Mouse (Mus musculus) CH12.LX (cell line): ENCODE measurements around the gene Homez. TPM values are rescaled to one million over a fixed set of nuclear protein-coding genes. Genes with fewer than 3 reads are reported as not detected.

Experiments used
- DNase-seq: peaks from one replicate; pipeline ENCODE4 v3.0.0-alpha.2; 2013; ENCODE audit errors: extremely low read depth
- H3K27ac ChIP-seq: 2 replicates; pipeline ENCODE4 v1.5.1; 2012; ENCODE audit warnings: low read depth, mild to moderate bottlenecking, control low read depth, moderate library complexity; ENCODE audit not compliant: insufficient read depth
- H3K27me3 ChIP-seq: replicated peaks from 2 replicates; pipeline ENCODE3; 2012; ENCODE audit warnings: inconsistent platforms
- H3K36me3 ChIP-seq, 2 experiments: replicated peaks in 1 of 2; 2 replicates each; pipeline versions ENCODE3 to v1.6.1; 2012; ENCODE audit warnings: inconsistent platforms in 1 of 2, low read length in 1 of 2, mild to moderate bottlenecking in 1 of 2, mixed read lengths in 1 of 2, moderate library complexity in 1 of 2; ENCODE audit not compliant: control insufficient read depth in 1 of 2, insufficient read depth in 1 of 2
- H3K4me1 ChIP-seq, 2 experiments: 2 replicates each; pipeline ENCODE4 v1.6.1; 2012; ENCODE audit warnings: inconsistent platforms in 1 of 2, moderate library complexity in 1 of 2; ENCODE audit not compliant: insufficient read depth in 2 of 2, control insufficient read depth in 1 of 2
- H3K4me2 ChIP-seq: 2 replicates; pipeline ENCODE4 v1.6.1; 2012; ENCODE audit warnings: low read depth, mild to moderate bottlenecking, control low read depth; ENCODE audit not compliant: poor library complexity, insufficient read depth, severe bottlenecking
- H3K4me3 ChIP-seq, 3 experiments: fragments of 150-350 bp in 1 of 3; sonication (generic) in 1 of 3; replicated peaks in 1 of 3; 2 replicates each; pipeline versions ENCODE3 to v1.5.1; 2011 to 2012; ENCODE audit warnings: low read depth in 2 of 3, low read length in 2 of 3, mild to moderate bottlenecking in 2 of 3, moderate library complexity in 2 of 3, control low read depth in 1 of 3, improper control_type of control experiment in 1 of 3, inconsistent platforms in 1 of 3, mixed read lengths in 1 of 3; ENCODE audit not compliant: poor library complexity in 1 of 3
- H3K79me2 ChIP-seq: replicated peaks from 2 replicates; pipeline ENCODE4 v1.6.1; 2012; ENCODE audit warnings: mild to moderate bottlenecking, moderate library complexity; ENCODE audit not compliant: control insufficient read depth, poor library complexity, insufficient read depth, severe bottlenecking; ENCODE audit errors: extremely low read depth
- H3K9ac ChIP-seq: 2 replicates; pipeline ENCODE4 v1.6.1; 2012; ENCODE audit warnings: low read depth, mild to moderate bottlenecking, control low read depth, moderate library complexity; ENCODE audit not compliant: insufficient read depth
- H3K9me3 ChIP-seq: replicated peaks from 2 replicates; pipeline ENCODE3; 2012; ENCODE audit warnings: low read length, inconsistent platforms, mixed read lengths
- BHLHE40 ChIP-seq: IDR thresholded peaks from 2 replicates; pipeline ENCODE4 v1.6.1; 2011; ENCODE audit warnings: mild to moderate bottlenecking, low read depth, low read length, improper control_type of control experiment
- CHD1 ChIP-seq: IDR thresholded peaks from 2 replicates; pipeline ENCODE4 v1.6.1; 2012; ENCODE audit warnings: low read depth, low read length, improper control_type of control experiment, inconsistent platforms
- CHD2 ChIP-seq: IDR thresholded peaks from 2 replicates; pipeline ENCODE4 v1.6.1; 2011; ENCODE audit warnings: low read length, improper control_type of control experiment
- CTCF ChIP-seq, 2 experiments: IDR thresholded peaks in 1 of 2; conservative IDR thresholded peaks in 1 of 2; 2 replicates each; pipeline ENCODE4 v1.5.1; 2011 to 2012; ENCODE audit warnings: low read depth in 2 of 2, low read length in 2 of 2, improper control_type of control experiment in 1 of 2, inconsistent platforms in 1 of 2, mild to moderate bottlenecking in 1 of 2, moderate library complexity in 1 of 2
- E2F4 ChIP-seq: IDR thresholded peaks from 2 replicates; pipeline ENCODE4 v1.6.1; 2011; ENCODE audit warnings: low read depth, low read length, improper control_type of control experiment; ENCODE audit not compliant: insufficient replicate concordance
- ELF1 ChIP-seq: IDR thresholded peaks from 2 replicates; pipeline ENCODE4 v1.6.1; 2014; ENCODE audit warnings: low read depth, mild to moderate bottlenecking, inconsistent platforms, low read length, improper control_type of control experiment
- EP300 ChIP-seq: IDR thresholded peaks from 2 replicates; pipeline ENCODE4 v1.6.1; 2011; ENCODE audit warnings: low read length, improper control_type of control experiment
- ETS1 ChIP-seq: conservative IDR thresholded peaks from 2 replicates; pipeline ENCODE4 v1.6.1; 2012; ENCODE audit warnings: low read depth, mild to moderate bottlenecking, inconsistent platforms, low read length, improper control_type of control experiment, moderate library complexity
- GABPA ChIP-seq: IDR thresholded peaks from 2 replicates; pipeline ENCODE4 v1.6.1; 2012; ENCODE audit warnings: low read depth, low read length, improper control_type of control experiment, inconsistent platforms; ENCODE audit not compliant: insufficient replicate concordance
- HCFC1 ChIP-seq: IDR thresholded peaks from 2 replicates; pipeline ENCODE4 v1.6.1; 2012; ENCODE audit warnings: low read depth, mild to moderate bottlenecking, inconsistent platforms, low read length, improper control_type of control experiment
- IRF4 ChIP-seq: IDR thresholded peaks from 2 replicates; pipeline ENCODE4 v1.6.1; 2014; ENCODE audit warnings: low read depth, mild to moderate bottlenecking, inconsistent platforms, low read length, improper control_type of control experiment
- JUN ChIP-seq: IDR thresholded peaks from 2 replicates; pipeline ENCODE4 v1.6.1; 2011; ENCODE audit warnings: low read depth, mild to moderate bottlenecking, low read length, improper control_type of control experiment, moderate library complexity; ENCODE audit not compliant: insufficient read depth
- JUND ChIP-seq: conservative IDR thresholded peaks from 2 replicates; pipeline ENCODE4 v1.6.1; 2011; ENCODE audit warnings: low read depth, low read length, improper control_type of control experiment
- KAT2A ChIP-seq: IDR thresholded peaks from 2 replicates; pipeline ENCODE4 v1.6.1; 2012; ENCODE audit warnings: low read length, improper control_type of control experiment, inconsistent platforms; ENCODE audit not compliant: insufficient replicate concordance
- MAFK ChIP-seq: IDR thresholded peaks from 2 replicates; pipeline ENCODE4 v1.6.1; 2011; ENCODE audit warnings: low read length, improper control_type of control experiment; ENCODE audit not compliant: insufficient replicate concordance
- MAX ChIP-seq: IDR thresholded peaks from 2 replicates; pipeline ENCODE4 v1.6.1; 2011; ENCODE audit warnings: low read length, improper control_type of control experiment
- MAZ ChIP-seq: IDR thresholded peaks from 2 replicates; pipeline ENCODE4 v1.6.1; 2012; ENCODE audit warnings: low read depth, mild to moderate bottlenecking, inconsistent platforms, low read length, improper control_type of control experiment, moderate library complexity
- MEF2A ChIP-seq: IDR thresholded peaks from 2 replicates; pipeline ENCODE4 v1.6.1; 2014; ENCODE audit warnings: low read depth, mild to moderate bottlenecking, inconsistent platforms, low read length, improper control_type of control experiment, borderline replicate concordance
- MXI1 ChIP-seq: IDR thresholded peaks from 2 replicates; pipeline ENCODE4 v1.6.1; 2011; ENCODE audit warnings: mild to moderate bottlenecking, low read depth, low read length, improper control_type of control experiment
- MYC ChIP-seq: IDR thresholded peaks from 2 replicates; pipeline ENCODE4 v1.6.1; 2011; ENCODE audit warnings: low read depth, mild to moderate bottlenecking, improper control_type of control experiment, low read length
- NELFE ChIP-seq: IDR thresholded peaks from 2 replicates; pipeline ENCODE4 v1.6.1; 2011; ENCODE audit warnings: low read depth, low read length, improper control_type of control experiment
- NRF1 ChIP-seq: IDR thresholded peaks from 2 replicates; pipeline ENCODE4 v1.6.1; 2014; ENCODE audit warnings: low read depth, mild to moderate bottlenecking, inconsistent platforms, low read length, improper control_type of control experiment, moderate library complexity
- PAX5 ChIP-seq: IDR thresholded peaks from 2 replicates; pipeline ENCODE4 v1.6.1; 2012; ENCODE audit warnings: low read length, inconsistent platforms, mixed read lengths
- POLR2A ChIP-seq: IDR thresholded peaks from 2 replicates; pipeline ENCODE4 v1.6.1; 2011; ENCODE audit warnings: low read depth, mild to moderate bottlenecking, improper control_type of control experiment, low read length
- POLR2AphosphoS2 ChIP-seq: IDR thresholded peaks from 2 replicates; pipeline ENCODE4 v1.6.1; 2011; ENCODE audit warnings: low read depth, low read length, improper control_type of control experiment
- RAD21 ChIP-seq: IDR thresholded peaks from 2 replicates; pipeline ENCODE4 v1.6.1; 2011; ENCODE audit warnings: low read depth, mild to moderate bottlenecking, low read length, improper control_type of control experiment, moderate library complexity
- RCOR1 ChIP-seq: conservative IDR thresholded peaks from 2 replicates; pipeline ENCODE4 v1.6.1; 2012; ENCODE audit warnings: low read depth, mild to moderate bottlenecking, inconsistent platforms, low read length, improper control_type of control experiment
- SIN3A ChIP-seq: IDR thresholded peaks from 2 replicates; pipeline ENCODE4 v1.6.1; 2012; ENCODE audit warnings: low read length, improper control_type of control experiment, inconsistent platforms
- SMC3 ChIP-seq: IDR thresholded peaks from 2 replicates; pipeline ENCODE4 v1.6.1; 2011; ENCODE audit warnings: low read depth, low read length, improper control_type of control experiment
- TBP ChIP-seq: conservative IDR thresholded peaks from 2 replicates; pipeline ENCODE4 v1.6.1; 2011; ENCODE audit warnings: low read depth, low read length, improper control_type of control experiment
- TCF12 ChIP-seq: IDR thresholded peaks from 2 replicates; pipeline ENCODE4 v1.6.1; 2014; ENCODE audit warnings: low read depth, mild to moderate bottlenecking, inconsistent platforms, low read length, improper control_type of control experiment
- UBTF ChIP-seq: IDR thresholded peaks from 2 replicates; pipeline ENCODE4 v1.6.1; 2012; ENCODE audit warnings: low read depth, mild to moderate bottlenecking, inconsistent platforms, low read length, improper control_type of control experiment, moderate library complexity
- USF1 ChIP-seq: IDR thresholded peaks from 2 replicates; pipeline ENCODE4 v1.6.1; 2014; ENCODE audit warnings: low read depth, mild to moderate bottlenecking, inconsistent platforms, low read length, improper control_type of control experiment
- USF2 ChIP-seq: conservative IDR thresholded peaks from 2 replicates; pipeline ENCODE4 v1.6.1; 2011; ENCODE audit warnings: low read depth, low read length, improper control_type of control experiment
- ZC3H11A ChIP-seq: IDR thresholded peaks from 2 replicates; pipeline ENCODE4 v1.6.1; 2012; ENCODE audit warnings: low read depth, mild to moderate bottlenecking, inconsistent platforms, low read length, improper control_type of control experiment
- ZKSCAN1 ChIP-seq: IDR thresholded peaks from 2 replicates; pipeline ENCODE4 v1.6.1; 2012; ENCODE audit warnings: low read depth, inconsistent platforms, low read length, improper control_type of control experiment, borderline replicate concordance
- ZMIZ1 ChIP-seq: IDR thresholded peaks from 2 replicates; pipeline ENCODE4 v1.6.1; 2012; ENCODE audit warnings: low read depth, mild to moderate bottlenecking, inconsistent platforms, low read length, improper control_type of control experiment
- ZNF384 ChIP-seq: IDR thresholded peaks from 2 replicates; pipeline ENCODE4 v1.6.1; 2012; ENCODE audit warnings: low read depth, low read length, improper control_type of control experiment, inconsistent platforms
- dilution Hi-C: fragments of 300-500 bp; cut with MboI; formaldehyde crosslinking; loops from 2 replicates; pipeline ENCODE4 v1.14.3; 2020; ENCODE audit warnings: low sequenced_read_pairs; ENCODE audit not compliant: extremely low pct_unique_long_range_greater_than_20kb, extremely low pct_ligation_motif_present
- in situ Hi-C: fragments of 300-500 bp; cut with MboI; formaldehyde crosslinking; loops from 3 replicates; pipeline ENCODE4 v1.14.3; 2019; ENCODE audit warnings: low sequenced_read_pairs, low pct_ligation_motif_present, low pct_unique_long_range_greater_than_20kb, mixed read lengths
- polyA plus RNA-seq: library from polyadenylated mRNA; unstranded; fragments of >175 nt; gene quantifications from 2 replicates; pipeline ENCODE4 v1.2.1, GENCODE M21; 2012; ENCODE audit warnings: low read depth; ENCODE audit not compliant: insufficient read length
- total RNA-seq, 2 experiments: library from RNA; depleted of rRNA; stranded (reverse); fragments of 300-350 nt in 1 of 2; fragments of >200 nt in 1 of 2; gene quantifications; 2 replicates each; pipeline ENCODE4 v1.2.3; 2012 to 2014

Gene Homez
- total and polyA plus RNA-seq, 3 experiments = 3.5 to 7.2 (median 3.7) TPM

DNA sequence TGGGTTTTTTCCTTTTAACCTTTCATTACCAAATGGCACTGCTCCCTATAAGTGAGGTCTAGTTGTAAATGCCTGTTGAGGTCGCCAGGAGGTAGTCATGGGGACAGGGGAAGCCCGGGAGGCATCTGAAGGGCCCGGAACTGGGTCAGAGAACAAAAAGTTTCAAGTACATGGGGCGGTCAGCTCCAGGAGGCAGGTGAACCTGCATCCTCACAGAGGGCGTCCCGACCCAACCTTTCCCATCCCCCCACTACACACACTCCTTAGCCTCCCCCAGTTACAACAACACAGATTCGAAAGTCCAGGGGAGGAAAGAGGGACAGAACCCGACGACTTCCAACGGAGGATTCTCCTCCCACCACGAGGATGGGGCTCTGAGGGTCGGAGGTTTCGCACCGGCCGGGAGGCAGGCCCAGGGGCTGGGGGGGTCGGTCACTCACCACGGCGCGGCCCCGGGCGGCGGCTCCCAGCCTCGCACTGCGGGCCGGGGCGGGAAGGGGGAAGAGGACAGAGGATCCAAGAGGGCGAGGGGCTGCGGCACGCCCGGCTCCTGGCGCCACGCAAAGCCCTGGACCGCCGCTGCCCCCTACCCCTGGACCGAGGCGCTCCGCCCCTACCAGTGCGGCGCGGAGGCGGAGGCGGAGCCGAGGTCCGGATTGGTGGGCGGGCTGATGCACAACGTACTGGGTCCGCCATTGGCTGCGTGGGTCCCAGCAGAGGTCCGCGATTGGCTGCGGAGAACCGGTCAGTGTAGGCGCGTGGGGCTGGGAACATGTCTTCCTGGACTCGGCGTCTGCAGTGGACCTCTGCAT is 7.1 kb downstream of the Homez start:
- peak; percentile 84 for DNase-seq
- peak overlapping the region; percentile 95 for H3K9ac ChIP-seq
- no peaks in the 10 kb centered on the region for H3K36me3 ChIP-seq
- TF ChIP-seq PAX5 = no peak
- TF ChIP-seq TCF12 = peak; percentile 70; the same call in 1 of the 2 replicates
- TF ChIP-seq ETS1 = no peak
- no peak; the same call in 1 of the 2 replicates for TF ChIP-seq NRF1
- peak; percentile 84; the same call in 1 of the 2 replicates for TF ChIP-seq SIN3A
- no peak for TF ChIP-seq JUND
- TF ChIP-seq ZKSCAN1 = no peak
- peak; percentile 78; the same call in 1 of the 2 replicates for TF ChIP-seq MAX
- 0 out of 2 replicates have a peak, but pooled peaks have one; percentile 22 for TF ChIP-seq HCFC1
- peak; percentile 74 for TF ChIP-seq CHD2
- 0 out of 2 replicates have a peak, but pooled peaks have one; percentile 8 for TF ChIP-seq USF1
- TF ChIP-seq USF2 = no peak
- no peak for TF ChIP-seq UBTF
- no peak for TF ChIP-seq ZNF384
- no peak for TF ChIP-seq POLR2AphosphoS2
- peak; percentile 78; the same call in 1 of the 2 replicates for TF ChIP-seq NELFE
- peak in 1 of 2 experiments; percentile 31; a peak in 1 of 4 replicates for TF ChIP-seq CTCF (conservative IDR thresholded peaks at IDR 0.05 in 1 of 2, IDR thresholded peaks at IDR 0.05 in 1 of 2; ENCODE audit: low read depth in 2 of 2, low read length in 2 of 2)
- TF ChIP-seq E2F4 = no peak
- 0 out of 2 replicates have a peak, but pooled peaks have one; percentile 27 for TF ChIP-seq IRF4
- TF ChIP-seq RAD21 = no peak
- TF ChIP-seq SMC3 = no peak
- TF ChIP-seq GABPA = no peak
- 0 out of 2 replicates have a peak, but pooled peaks have one; percentile 55 for TF ChIP-seq TBP
- no peak for TF ChIP-seq RCOR1
- TF ChIP-seq EP300 = no peak
- no peak for TF ChIP-seq MEF2A
- no peak for TF ChIP-seq BHLHE40
- TF ChIP-seq MAZ = peak; percentile 29; the same call in 1 of the 2 replicates
- TF ChIP-seq ELF1 = peak; percentile 64
- TF ChIP-seq JUN = no peak
- 0 out of 2 replicates have a peak, but pooled peaks have one; percentile 25 for TF ChIP-seq KAT2A
- peak; percentile 58; the same call in 1 of the 2 replicates for TF ChIP-seq MXI1
- TF ChIP-seq ZC3H11A = no peak
- peak; percentile 73 for TF ChIP-seq POLR2A
- peak; percentile 84 for TF ChIP-seq ZMIZ1
- TF ChIP-seq MAFK = no peak
- TF ChIP-seq CHD1 = 0 out of 2 replicates have a peak, but pooled peaks have one; percentile 44
- no peak for TF ChIP-seq MYC
- H3K27me3 ChIP-seq = no peaks in the 10 kb centered on the region
- H3K79me2 ChIP-seq = no peaks in the 10 kb centered on the region
- dilution Hi-C loops = no loop called here
- H3K4me2 ChIP-seq = peak overlapping the region; percentile 91
- peaks cover 0 to 5% of the 10 kb centered on the region in 2 experiments; a peak in 2 of 4 replicates for H3K4me1 ChIP-seq
- in situ Hi-C loops = no loop called here
- no peaks in the 10 kb centered on the region for H3K9me3 ChIP-seq
- H3K27ac ChIP-seq = peak overlapping the region; percentile 4; the same call in 1 of the 2 replicates
- peak overlapping the region; percentile 74 to 89 (median 89) for H3K4me3 ChIP-seq
